Mouse (Mus musculus): ENCODE results near the gene Wdr93.

The Wdr93 gene

DNA sequence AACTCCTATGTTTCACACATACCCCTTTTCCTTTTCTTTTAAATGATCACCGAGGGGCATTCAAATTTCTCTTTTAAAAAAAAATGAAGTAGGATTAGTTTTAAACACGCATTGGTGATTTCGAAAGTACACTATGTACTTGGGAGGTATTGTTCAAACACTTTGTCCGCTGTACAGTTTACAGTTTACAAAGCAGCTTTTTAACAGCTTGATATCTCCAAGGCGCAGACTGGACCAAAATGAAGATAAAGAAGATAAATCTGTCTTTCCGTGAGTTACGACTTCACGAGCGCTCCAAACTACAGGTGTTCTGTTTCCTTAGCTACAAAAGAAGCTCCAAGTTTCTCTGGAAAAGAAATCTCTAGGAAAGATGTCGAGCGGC lies 695 bp upstream of the Wdr93 start:
- in situ Hi-C loops (cut with MboI; ENCODE audit: low pct_unique_long_range_greater_than_20kb in 1 of 2, low sequenced_read_pairs in 2 of 2, unreplicated experiment in 1 of 2): no loop called here

DNA sequence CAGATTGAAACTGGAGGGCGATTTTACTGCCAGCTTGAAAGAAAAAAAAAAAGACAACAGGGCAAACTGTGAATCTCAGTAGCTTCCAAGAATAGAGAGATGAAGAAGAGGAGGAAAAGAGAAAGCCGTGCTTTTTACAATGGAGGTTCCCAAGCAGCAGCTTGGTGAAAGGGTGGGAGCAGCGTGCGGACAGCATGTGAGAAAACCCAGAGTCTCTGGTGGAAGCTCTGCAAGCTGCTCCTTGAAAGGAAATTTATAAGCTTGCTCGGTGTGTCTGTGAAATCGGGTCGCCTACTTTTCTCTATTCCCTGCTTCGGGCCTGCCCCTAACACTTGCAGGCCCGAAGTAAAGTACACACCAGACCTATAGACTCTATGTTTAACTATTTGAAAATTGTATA lies 1.1 kb downstream of the Wdr93 start:
- in situ Hi-C loops (cut with MboI; ENCODE audit: low pct_unique_long_range_greater_than_20kb in 1 of 2, low sequenced_read_pairs in 2 of 2, unreplicated experiment in 1 of 2): no loop called here

DNA sequence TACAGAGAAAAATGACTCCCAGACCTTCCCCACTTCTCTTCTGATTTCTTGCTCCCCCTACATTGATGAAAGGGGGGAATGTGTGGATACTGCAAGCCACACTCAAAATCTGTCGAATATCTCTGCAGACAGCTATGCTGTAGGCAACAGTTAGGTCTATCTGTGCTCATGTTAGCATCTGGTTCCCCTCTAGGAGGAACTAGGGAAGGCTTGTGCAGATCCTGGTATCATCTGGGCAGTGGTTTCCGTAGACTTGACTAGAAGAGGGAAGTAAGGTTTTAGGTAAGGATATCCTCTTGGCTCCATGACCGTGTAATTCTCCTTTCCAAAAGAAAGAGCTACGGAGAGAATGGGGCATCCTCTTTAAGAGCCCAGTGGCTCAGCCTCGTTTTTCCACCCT lies 1.6 kb downstream of the Wdr93 start:
- in situ Hi-C loops (cut with MboI; ENCODE audit: low pct_unique_long_range_greater_than_20kb in 1 of 2, low sequenced_read_pairs in 2 of 2, unreplicated experiment in 1 of 2): no loop called here

DNA sequence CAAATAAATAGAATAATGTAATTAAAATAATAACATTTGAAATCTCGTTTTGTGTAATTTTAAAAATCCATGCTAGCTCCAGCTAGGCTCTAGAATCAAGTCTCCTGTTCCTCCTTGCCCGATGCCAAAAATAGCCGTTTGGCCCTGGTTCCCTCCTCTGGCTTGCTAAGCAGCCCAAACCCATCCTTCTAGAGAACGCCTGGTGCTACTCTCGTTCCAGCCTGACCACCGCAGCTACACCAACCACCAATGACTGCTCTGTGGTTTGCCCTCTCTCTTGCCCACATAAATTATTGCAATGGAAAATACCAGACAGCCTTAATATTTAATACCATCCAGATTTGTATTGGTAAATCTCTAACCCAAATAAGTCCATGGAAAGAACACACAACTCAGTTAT lies 4.7 kb downstream of the Wdr93 start:
- in situ Hi-C loops (cut with MboI; ENCODE audit: low pct_unique_long_range_greater_than_20kb in 1 of 2, low sequenced_read_pairs in 2 of 2, unreplicated experiment in 1 of 2): no loop called here

DNA sequence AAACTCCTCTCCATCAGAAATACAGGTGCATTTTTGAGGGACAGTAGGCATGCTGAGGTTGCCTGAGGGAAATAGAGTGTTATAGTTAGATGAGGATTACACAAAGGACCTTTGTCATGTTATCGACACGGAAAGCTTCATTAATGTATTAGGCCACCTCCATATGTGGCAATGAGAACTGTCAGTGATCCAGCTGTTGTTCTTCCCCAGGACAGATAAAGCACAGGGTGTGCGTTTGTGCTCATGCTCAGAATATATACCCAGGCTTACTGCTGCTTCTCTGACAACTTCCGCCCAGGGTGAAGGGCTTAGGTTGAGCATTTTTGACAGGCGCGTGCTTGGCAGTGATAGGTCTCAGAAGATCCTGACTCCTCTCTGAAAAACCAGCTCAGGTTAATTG lies 6.5 kb downstream of the Wdr93 start:
- in situ Hi-C loops (cut with MboI; ENCODE audit: low pct_unique_long_range_greater_than_20kb in 1 of 2, low sequenced_read_pairs in 2 of 2, unreplicated experiment in 1 of 2): no loop called here

GRCm38 (mm10) chr7:79756334-79756733 lies 13.4 kb downstream of the Wdr93 start:
- in situ Hi-C loops (cut with MboI; ENCODE audit: low pct_unique_long_range_greater_than_20kb in 1 of 2, low sequenced_read_pairs in 2 of 2, unreplicated experiment in 1 of 2): no loop called here

DNA sequence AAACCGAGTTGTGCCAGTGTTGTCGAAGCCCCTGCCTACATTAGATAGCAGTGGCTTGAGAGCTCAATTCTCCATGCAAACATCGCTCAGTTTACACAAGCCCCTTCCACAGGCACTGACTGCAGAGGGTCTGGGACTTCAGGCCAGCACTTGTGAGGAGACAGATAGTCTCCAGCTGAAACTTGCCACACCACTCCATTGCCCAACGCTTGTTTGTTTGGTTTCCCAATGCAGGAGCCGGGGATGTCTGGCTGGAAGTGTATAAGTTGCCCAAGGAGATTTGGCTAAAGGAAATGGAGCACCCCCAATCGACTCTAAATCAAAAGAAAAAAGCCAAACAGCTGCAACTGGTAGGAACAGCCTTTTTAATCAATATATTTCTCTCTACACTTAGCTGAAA lies 15.2 kb downstream of the Wdr93 start:
- in situ Hi-C loops (cut with MboI; ENCODE audit: low pct_unique_long_range_greater_than_20kb in 1 of 2, low sequenced_read_pairs in 2 of 2, unreplicated experiment in 1 of 2): no loop called here

DNA sequence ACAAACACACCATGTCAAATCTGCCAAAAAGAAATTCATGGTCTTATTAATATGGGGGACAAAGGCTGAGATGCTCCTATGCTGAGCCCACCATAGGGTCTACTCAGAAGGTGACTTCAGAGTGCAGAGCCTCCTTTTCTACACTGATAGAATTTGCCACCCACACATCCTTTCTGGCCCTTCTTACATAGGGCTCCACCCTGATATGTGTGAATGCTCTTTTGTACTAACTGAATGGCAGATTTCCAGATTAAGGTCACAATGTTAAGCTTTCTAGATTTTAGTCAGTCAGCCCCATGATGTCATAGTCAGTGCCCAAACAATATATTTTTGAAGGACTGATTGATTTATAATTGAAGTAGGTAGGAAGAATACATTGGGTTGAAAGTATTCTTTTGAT lies 16.8 kb downstream of the Wdr93 start:
- in situ Hi-C loops (cut with MboI; ENCODE audit: low pct_unique_long_range_greater_than_20kb in 1 of 2, low sequenced_read_pairs in 2 of 2, unreplicated experiment in 1 of 2): no loop called here

GRCm38 (mm10) chr7:79761124-79761876 lies 18.3 kb downstream of the Wdr93 start:
- in situ Hi-C loops (cut with MboI; ENCODE audit: low pct_unique_long_range_greater_than_20kb in 1 of 2, low sequenced_read_pairs in 2 of 2, unreplicated experiment in 1 of 2): no loop called here

- in situ Hi-C loops (cut with MboI; ENCODE audit: low pct_unique_long_range_greater_than_20kb in 1 of 2, low sequenced_read_pairs in 2 of 2, unreplicated experiment in 1 of 2): no loop called here
Observed at GRCm38 (mm10) chr7:79762106-79762505, 19.1 kb downstream of the Wdr93 start.

DNA sequence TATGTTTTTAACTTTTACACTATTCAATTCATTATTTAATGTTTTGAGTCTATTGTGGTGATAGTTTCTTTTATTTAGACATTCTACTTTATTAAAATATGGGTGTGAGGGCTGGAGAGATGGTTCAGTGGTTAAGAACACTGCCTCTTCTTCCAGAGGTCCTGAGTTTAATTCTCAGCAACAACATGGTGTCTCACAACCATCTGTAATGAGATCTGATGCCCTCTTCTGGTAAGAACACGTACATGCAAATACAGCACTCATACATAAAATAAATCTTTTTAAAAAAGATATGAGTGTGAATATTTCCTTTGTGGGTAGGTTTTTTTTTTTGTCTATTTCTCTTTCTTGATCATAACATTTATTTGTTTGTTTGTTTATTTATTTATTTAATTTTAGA lies 23.0 kb downstream of the Wdr93 start:
- in situ Hi-C loops (cut with MboI; ENCODE audit: low pct_unique_long_range_greater_than_20kb in 1 of 2, low sequenced_read_pairs in 2 of 2, unreplicated experiment in 1 of 2): no loop called here

- in situ Hi-C loops (cut with MboI; ENCODE audit: low pct_unique_long_range_greater_than_20kb in 1 of 2, low sequenced_read_pairs in 2 of 2, unreplicated experiment in 1 of 2): no loop called here
Observed at GRCm38 (mm10) chr7:79769664-79770063, 26.7 kb downstream of the Wdr93 start.

GRCm38 (mm10) chr7:79771561-79772512 lies 28.9 kb downstream of the Wdr93 start:
- in situ Hi-C loops (cut with MboI; ENCODE audit: low pct_unique_long_range_greater_than_20kb in 1 of 2, low sequenced_read_pairs in 2 of 2, unreplicated experiment in 1 of 2): no loop called here

DNA sequence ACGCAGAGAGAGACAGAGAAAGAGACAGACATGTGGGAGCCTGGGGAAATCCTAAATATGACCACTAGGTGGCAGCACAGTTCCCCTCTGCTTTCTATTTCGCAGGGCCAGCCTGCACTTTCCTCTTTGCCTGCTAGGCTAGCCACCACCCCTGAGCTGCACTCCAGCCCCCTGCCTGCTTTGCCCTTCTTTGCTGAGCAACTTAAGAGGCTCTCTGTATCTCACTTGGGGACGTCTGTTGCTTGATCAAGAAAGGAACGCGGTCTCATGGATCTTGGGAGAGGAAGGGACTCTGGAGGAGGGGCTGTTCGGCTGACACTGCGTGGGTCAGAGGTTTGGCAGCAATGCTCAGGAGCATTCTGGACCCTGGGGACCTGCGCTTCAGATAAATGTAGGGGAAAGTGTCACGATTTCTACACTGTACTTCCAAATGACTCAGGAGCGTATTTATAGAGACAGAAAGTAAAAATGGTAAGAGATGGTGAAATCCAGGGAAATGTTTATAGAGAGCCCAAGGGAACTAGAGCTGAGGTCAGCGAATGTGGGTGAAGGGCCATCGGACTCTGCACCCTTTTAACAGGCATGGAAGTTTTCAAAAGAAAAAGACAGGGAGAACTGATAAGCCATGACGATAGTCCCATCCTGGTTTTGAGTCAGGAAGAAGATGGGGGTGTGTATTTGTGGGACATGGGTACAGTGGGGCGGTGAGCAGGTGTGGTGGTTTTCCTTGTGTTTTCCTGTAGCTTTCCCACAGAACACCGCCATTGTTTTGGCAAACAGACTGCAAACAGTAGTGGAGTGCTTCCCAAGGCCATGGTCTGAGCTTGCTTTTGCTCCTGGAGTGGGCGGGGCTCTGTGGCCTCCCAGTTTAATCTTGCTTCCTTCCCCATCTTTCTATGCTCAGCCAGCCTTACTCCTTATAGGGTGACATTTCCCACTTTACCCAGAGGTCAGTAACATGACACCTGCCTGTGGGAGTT lies 38.0 kb downstream of the Wdr93 start:
- in situ Hi-C loops (cut with MboI; ENCODE audit: low pct_unique_long_range_greater_than_20kb in 1 of 2, low sequenced_read_pairs in 2 of 2, unreplicated experiment in 1 of 2): no loop called here

GRCm38 (mm10) chr7:79781826-79782515 lies 39.0 kb downstream of the Wdr93 start:
- in situ Hi-C loops (cut with MboI; ENCODE audit: low pct_unique_long_range_greater_than_20kb in 1 of 2, low sequenced_read_pairs in 2 of 2, unreplicated experiment in 1 of 2): no loop called here

DNA sequence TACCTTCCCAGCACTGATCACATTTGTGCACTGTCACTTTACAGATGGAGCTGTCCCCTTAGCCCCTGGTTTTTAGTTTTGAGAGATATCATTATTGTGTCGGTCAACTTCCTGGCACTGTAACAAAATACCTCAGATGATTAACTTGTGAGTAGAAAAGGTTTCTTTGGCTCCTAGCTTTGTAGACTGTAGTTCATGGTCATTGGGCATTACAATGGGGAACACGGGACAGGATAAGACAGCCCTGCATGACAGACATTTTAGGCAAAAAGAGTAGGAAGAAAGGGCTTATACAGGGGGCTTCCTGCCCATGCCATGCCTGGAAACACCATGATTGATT lies 39.5 kb downstream of the Wdr93 start:
- in situ Hi-C loops (cut with MboI; ENCODE audit: low pct_unique_long_range_greater_than_20kb in 1 of 2, low sequenced_read_pairs in 2 of 2, unreplicated experiment in 1 of 2): no loop called here

- in situ Hi-C loops (cut with MboI; ENCODE audit: low pct_unique_long_range_greater_than_20kb in 1 of 2, low sequenced_read_pairs in 2 of 2, unreplicated experiment in 1 of 2): no loop called here
Observed at GRCm38 (mm10) chr7:79786295-79786694, 43.3 kb downstream of the Wdr93 start.

DNA sequence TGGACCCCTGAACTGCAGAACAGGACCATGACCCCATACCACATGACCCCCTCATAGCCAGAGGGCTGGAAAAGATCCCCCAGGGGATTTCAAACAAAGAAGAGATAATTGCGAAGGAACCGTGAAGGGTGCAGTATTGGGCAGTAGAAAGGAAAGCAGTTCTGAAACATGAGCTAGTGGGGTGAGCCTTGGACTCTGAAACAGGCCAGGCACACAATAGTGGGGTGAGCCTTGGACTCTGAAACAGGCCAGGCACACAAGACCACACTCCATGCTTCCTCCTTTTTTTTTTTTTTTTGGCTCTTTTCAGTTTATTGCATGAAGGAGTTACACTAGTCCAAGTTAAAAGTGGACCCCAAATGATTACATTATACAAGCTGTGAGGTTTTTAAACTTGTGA lies 46.8 kb downstream of the Wdr93 start:
- in situ Hi-C loops (cut with MboI; ENCODE audit: low pct_unique_long_range_greater_than_20kb in 1 of 2, low sequenced_read_pairs in 2 of 2, unreplicated experiment in 1 of 2): loop anchor here in 1 of 2 experiments (10.0 kb wide), 1 partner anchor 205 kb away; no protein-coding TSS in a partner anchor

Measured in mouse embryonic stem cell (cell line).